Mouse (Mus musculus) midbrain, embryonic 12.5 days (tissue): ENCODE measurements at regions not wholly inside any gene's neighbourhood (a gene's known extent, or its start where the extent isn't known, plus 50 kb on each side); places are given as distances from the start of the nearest gene placed in this dataset.
A peak's percentile ranks its signal among the peaks of the same experiment; 100 is the strongest.

Experiments used
- ATAC-seq: fragments of 200-750 bp; cut with Nextera tagmentation; 2 replicates; pipeline ENCODE4 v1.8.0; 2017; ENCODE audit warnings: low read depth, moderate TSS enrichment, moderate library complexity; ENCODE audit not compliant: low FRiP score
- H3K27ac ChIP-seq: fragments of 300-500 bp; sonication (generic); replicated peaks from 2 replicates; pipeline ENCODE4 v1.5.1; 2016; ENCODE audit warnings: mild to moderate bottlenecking
- H3K27me3 ChIP-seq: fragments of 300-500 bp; sonication (generic); 2 replicates; pipeline ENCODE4 v1.6.1; 2016; ENCODE audit warnings: mild to moderate bottlenecking
- H3K36me3 ChIP-seq: fragments of 300-500 bp; sonication (generic); 2 replicates; pipeline ENCODE4 v1.6.1; 2016
- H3K4me1 ChIP-seq: fragments of 300-500 bp; sonication (generic); 2 replicates; pipeline ENCODE4 v1.6.1; 2016
- H3K4me2 ChIP-seq: fragments of 300-500 bp; sonication (generic); replicated peaks from 2 replicates; pipeline ENCODE4 v1.6.1; 2016; ENCODE audit warnings: mild to moderate bottlenecking, moderate library complexity
- H3K4me3 ChIP-seq: fragments of 300-500 bp; sonication (generic); 2 replicates; pipeline ENCODE4 v1.5.1; 2016; ENCODE audit warnings: mild to moderate bottlenecking
- H3K9ac ChIP-seq: fragments of 300-500 bp; sonication (generic); replicated peaks from 2 replicates; pipeline ENCODE4 v1.6.1; 2016; ENCODE audit warnings: mild to moderate bottlenecking, moderate library complexity
- H3K9me3 ChIP-seq: fragments of 300-500 bp; sonication (generic); 2 replicates; pipeline ENCODE4 v1.6.1; 2016; ENCODE audit warnings: mild to moderate bottlenecking
- WGBS: fragments of 180-500 bp; shearing (Covaris S2); methylation state at CpG from one replicate; pipeline ENCODE4 v1.1.7; 2016; 5-methylcytosine and 5-hydroxymethylcytosine counted together

- 35% methylated on average over 5 of the region's 5 CpGs for WGBS
- Histone ChIP-seq H3K4me1 (peaks cover 21% of the 10 kb centered on the region), H3K4me2 (no peak overlapping the region), H3K9ac (no peak overlapping the region), H3K27me3 (no peaks in the 10 kb centered on the region), H3K4me3 (no peak overlapping the region), H3K36me3 (no peaks in the 10 kb centered on the region), H3K27ac (peak overlapping the region; percentile 83), H3K9me3 (no peaks in the 10 kb centered on the region)
- ATAC-seq = peak; percentile 91
These were observed 61.6 kb upstream of the Rufy1 start for GRCm38 (mm10) chr11:50492399-50493122.

- H3K4me2 ChIP-seq = no peak overlapping the region
- H3K36me3 ChIP-seq = no peaks in the 10 kb centered on the region
- no peak overlapping the region for H3K27ac ChIP-seq
- peaks cover 10% of the 10 kb centered on the region; the same call in 1 of the 2 replicates for H3K4me1 ChIP-seq
- no peak overlapping the region for H3K9ac ChIP-seq
- H3K27me3 ChIP-seq = no peaks in the 10 kb centered on the region
- no peak overlapping the region for H3K4me3 ChIP-seq
- WGBS = 95% methylated on average over 2 of the region's 2 CpGs
- H3K9me3 ChIP-seq = no peaks in the 10 kb centered on the region
- no peak for ATAC-seq
These were observed 52.9 kb upstream of the Rufy1 start for GRCm38 (mm10) chr11:50483821-50484220.

- no peak overlapping the region for H3K4me2 ChIP-seq
These were observed 52.2 kb upstream of the Rufy1 start for GRCm38 (mm10) chr11:50483116-50483515.

GRCm38 (mm10) chr11:50482607-50483006 is 51.7 kb upstream of the Rufy1 start:
- H3K36me3 ChIP-seq = no peaks in the 10 kb centered on the region
- no peak for ATAC-seq

More at GRCm38 (mm10) chr11:50483116-50483515, 52.2 kb upstream of the Rufy1 start:
- WGBS = 94% methylated on average over 6 of the region's 6 CpGs
- Histone ChIP-seq H3K9me3 (no peaks in the 10 kb centered on the region), H3K36me3 (no peaks in the 10 kb centered on the region), H3K4me3 (no peak overlapping the region), H3K27me3 (no peaks in the 10 kb centered on the region), H3K4me1 (peaks cover 10% of the 10 kb centered on the region; the same call in 1 of the 2 replicates), H3K27ac (no peak overlapping the region), H3K9ac (no peak overlapping the region)
- ATAC-seq = no peak

More at GRCm38 (mm10) chr11:50482607-50483006, 51.7 kb upstream of the Rufy1 start:
- no peak overlapping the region for H3K27ac ChIP-seq
- no peak overlapping the region for H3K4me2 ChIP-seq
- H3K27me3 ChIP-seq = no peaks in the 10 kb centered on the region
- no peaks in the 10 kb centered on the region for H3K9me3 ChIP-seq
- H3K9ac ChIP-seq = no peak overlapping the region
- H3K4me1 ChIP-seq = peaks cover 9% of the 10 kb centered on the region
- no peak overlapping the region for H3K4me3 ChIP-seq
- 46% methylated on average over 3 of the region's 3 CpGs for WGBS
